Mouse (Mus musculus) telencephalon, adult 2 months (tissue): ENCODE measurements around the gene Fcho2.

Experiments
- DNase-seq: peaks from one replicate; pipeline ENCODE4 v3.0.0-alpha.2; 2011; ENCODE audit warnings: low read depth, low spot score

Gene Fcho2

DNA sequence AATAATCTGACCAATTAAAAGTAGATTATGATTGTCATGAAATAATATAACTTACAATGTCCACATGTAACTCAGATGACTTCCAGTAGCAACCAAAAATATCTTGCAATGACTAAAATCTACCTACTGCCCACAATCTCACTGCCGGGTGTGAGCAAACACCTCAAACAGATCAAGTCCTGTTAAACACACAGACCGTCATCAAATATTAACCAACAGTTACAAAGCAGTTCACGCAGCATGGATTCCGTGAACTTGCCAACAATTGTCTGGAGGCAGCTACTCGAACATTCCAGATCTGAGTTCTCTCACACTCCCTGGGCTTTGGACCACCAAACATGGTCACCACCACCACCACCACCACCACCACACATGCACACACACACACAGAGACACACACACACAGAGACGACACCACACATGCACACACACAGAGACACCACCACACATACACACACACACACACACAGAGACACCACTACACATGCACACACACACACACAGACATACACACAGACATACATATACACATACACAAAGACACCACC lies 99.7 kb downstream of the Fcho2 start:
- DNase-seq: no peak

DNA sequence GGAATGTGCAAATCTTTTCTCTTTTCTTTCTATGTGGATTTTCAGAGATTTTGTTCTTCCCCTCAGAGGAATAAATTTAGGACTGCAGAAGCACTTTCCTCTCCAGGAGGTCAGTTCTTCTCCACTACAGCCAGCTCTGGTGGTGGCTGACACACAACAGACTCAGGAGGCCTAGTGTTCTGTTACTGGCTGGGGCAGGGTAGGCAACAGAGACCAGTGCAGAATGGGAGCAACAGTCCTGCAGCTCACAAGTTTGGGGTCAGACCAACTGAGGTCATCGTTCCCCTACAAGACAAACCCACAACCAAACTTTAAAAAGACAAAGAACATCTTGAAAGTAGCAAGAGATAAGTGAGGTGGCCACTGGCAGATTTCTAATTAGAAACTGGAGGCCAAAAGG lies 104.6 kb downstream of the Fcho2 start:
- no peak for DNase-seq

DNA sequence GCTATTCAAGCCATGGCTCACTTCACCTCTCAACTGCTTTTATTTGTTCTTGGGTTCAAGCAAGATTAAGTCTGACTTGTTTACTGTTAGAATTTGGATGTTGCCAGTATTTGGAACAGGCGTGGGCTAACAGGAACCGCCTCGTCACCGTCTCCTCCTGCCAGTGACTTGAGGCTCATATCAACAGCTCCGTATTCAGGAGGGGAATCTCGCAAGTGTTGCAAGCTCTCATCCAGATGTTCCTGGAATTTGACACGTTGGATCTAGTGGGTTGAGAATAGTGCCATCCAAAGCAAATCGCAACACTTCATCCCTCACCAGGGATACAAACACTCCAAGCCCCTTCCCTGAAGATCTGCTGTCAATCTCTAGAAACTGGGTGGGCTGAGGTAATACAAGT lies 105.0 kb downstream of the Fcho2 start:
- no peak for DNase-seq

DNA sequence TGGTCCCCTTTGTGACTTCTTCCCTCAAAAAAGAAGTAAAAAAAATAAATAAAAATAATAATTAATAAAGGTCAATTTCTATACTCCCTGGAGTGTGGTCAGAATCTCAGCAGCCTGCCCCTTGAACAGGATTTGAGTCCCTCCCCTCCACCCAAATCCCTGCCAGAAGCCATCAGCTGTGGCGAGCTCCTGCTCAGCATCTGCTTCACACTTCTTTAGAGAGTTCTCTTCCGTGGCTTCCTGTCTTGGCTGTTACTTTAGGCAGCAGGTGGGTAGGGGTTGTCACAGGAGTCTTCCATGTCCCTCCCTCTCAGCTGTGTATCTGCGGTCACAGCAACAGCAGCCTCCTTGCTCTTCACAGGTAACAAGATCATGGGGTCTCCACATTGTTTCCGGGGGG lies 109.7 kb downstream of the Fcho2 start:
- no peak for DNase-seq

DNA sequence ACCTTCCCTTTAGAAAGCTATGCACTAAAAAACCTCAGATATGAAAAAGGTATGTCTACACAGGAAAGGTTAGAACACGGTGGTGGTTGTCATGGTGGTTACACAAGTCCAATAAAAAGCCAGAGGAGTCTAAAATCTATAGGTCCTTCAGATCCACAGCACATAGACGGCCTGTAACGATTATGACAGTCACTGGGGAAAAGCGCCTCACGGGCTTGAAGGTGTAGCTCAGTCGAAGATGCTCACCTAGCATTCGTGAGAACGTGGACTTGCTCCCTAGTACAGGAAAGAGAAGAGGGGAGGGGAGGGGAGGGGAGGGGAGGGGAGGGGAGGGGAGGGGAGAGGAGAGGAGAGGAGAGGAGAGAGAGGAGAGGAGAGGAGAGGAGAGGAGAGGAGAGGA lies 111.5 kb downstream of the Fcho2 start:
- no peak for DNase-seq

DNA sequence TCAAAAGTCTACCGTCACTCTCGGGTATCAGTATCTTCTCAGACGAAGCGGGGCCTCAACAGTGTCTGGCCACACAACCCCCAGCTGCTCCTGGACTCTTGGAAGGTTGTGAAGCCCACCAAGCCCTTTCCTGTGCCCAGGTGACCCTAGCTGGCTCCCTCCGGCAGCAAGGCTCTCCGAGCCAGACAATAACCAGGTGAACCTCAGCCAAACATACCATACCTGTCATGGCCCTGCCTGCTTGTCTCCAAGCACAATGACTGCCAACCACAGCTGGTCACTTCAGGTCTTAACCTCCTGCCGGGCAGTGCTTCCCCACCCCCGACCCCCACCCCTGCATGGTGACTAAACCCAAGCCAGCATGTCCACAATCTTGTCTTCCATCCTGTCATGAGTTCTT lies 112.9 kb downstream of the Fcho2 start:
- no peak for DNase-seq

DNA sequence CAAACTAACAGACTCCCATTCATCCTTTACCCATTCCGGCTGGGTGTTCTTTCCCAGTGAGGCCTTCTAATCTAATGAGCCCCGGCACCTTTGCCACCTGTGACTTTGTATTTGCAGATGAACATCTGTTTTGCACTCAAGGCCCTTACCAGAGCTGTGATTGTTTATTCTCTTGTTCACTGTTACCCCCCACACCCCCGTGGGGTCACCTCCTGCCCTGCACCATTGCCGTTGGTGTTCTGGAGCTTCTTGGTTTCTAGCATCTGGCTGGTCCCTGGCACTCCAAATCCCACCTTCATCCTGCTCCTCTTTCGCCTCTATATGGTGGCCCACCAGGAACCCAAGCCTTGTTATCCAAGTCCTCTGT lies 114.0 kb downstream of the Fcho2 start:
- no peak for DNase-seq

DNA sequence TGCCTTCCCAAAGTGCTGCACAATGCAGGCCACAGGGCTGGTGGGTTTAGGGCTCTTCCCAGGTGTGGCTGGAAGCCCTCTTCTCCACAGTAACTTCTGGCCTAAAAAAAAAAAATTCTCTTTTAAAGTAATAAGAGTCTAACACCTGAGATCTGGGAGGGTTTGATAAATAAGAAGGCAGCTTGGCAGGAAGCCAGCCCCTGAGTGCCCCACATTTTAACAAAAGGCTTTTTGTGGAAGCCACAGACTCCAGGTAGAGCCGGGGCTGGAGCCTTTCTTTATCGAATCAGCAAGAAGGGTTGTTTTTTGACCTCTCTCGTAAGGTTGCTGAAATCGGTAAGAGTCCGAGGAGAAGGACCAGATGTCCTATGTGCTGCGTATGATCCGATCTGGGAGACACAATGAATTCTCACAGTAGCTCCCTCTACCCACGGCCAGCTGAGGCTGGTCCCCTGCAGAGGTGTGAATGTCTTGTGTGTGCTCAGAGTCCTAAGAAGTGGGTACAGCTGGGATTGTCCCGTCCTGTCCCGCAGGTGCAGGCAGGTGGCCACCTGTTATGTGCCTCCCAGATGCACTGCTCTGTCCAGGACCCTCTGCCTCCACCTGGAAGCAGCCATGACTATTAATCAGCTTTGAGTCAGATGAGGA lies 114.5 kb downstream of the Fcho2 start:
- DNase-seq: no peak

DNA sequence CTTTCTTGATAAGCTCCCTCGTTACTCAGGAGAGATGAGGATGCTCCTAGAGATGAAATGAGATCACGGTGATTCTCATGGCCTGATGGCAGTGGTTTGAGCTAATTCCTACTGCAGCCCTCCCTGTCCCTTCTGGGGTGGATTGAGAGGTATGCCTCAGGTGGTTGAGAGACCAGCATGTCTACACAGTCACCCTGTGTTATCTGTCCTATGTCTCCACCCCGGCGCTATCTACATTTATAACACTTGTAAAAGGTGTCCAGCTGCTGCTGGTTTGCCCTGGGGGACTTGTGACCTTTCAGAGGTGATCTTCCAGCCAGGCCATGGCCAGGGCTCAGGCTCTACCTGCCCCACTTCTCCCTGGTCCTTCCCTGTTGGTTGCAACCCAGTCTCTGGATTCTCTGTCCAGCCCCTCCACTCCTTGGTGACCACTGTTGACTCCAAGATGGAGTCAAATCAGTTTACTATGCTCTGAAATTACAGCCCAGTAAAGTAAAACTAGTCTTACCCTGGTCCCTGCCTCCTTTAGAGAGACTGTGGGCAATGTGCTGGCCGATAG lies 115.2 kb downstream of the Fcho2 start:
- DNase-seq: no peak

DNA sequence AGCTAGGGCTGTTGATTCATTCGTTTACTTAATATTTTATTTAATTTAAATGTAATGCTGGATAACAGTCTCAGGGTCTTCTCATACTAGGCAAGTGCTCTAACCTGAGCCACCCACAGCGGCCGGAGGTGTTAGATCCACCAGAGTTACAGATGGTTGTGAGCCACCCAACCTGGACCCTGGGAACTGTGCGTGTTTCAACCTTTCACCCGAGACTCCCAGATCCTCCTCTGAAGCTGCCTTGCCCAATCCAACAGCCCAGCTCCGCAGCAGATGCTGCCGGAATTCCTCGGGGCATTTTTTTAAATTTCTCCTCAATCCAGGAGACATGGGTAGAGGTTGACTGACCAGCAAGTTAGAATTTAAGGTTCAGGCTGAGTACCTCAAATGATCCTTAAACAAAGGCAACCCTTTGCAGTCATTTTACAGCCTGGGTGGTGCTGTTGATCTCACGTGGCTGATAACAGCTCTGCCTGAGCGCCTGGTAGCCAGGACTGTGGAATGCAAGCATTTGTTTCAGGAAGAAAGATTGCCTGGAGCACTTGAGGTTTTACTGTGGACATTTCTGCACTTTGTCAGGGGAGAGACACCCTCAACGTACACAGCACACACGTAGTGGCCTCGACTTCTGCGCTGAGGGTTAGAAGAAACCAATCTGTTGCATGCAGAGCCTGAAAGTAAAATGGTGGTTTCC lies 116.1 kb downstream of the Fcho2 start:
- DNase-seq: no peak

DNA sequence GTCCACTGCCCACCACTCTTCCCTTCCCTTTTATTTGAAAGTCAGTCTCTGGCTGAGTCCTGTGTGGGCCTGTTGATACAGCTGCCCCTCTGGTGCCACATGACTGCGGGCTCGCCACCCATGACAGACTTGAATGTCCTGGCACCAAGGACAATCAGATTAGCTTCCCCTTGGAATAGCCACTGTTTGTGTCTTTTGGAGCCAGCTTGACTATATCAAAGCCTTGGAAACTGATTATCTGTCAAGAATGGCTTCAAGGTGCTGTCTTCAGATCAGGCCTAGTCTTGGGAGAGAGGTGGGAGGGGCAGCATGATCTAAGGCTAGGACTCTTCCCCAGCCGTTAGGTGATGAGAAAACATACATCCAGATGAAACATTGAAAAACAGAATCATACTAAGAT lies 118.5 kb downstream of the Fcho2 start:
- no peak for DNase-seq

DNA sequence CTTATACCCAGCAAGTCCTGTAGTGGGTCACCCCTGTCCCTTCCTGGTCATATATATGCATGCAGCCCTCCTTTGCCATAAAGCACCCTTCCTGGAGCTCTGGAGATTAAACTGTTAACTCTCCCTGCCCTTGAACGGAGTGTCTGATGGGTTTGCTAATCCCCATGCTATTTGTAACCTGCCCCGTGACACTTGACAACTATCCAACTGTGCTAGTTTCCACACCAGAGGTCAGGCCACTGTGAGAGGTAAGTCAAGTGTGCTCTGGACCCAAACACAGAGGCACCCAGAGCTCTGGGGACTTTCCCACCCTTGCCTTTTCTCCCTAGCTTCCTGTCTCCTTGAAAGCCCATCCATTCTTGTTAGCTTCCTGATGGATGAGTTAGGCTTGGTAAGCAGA lies 119.7 kb downstream of the Fcho2 start:
- no peak for DNase-seq

DNA sequence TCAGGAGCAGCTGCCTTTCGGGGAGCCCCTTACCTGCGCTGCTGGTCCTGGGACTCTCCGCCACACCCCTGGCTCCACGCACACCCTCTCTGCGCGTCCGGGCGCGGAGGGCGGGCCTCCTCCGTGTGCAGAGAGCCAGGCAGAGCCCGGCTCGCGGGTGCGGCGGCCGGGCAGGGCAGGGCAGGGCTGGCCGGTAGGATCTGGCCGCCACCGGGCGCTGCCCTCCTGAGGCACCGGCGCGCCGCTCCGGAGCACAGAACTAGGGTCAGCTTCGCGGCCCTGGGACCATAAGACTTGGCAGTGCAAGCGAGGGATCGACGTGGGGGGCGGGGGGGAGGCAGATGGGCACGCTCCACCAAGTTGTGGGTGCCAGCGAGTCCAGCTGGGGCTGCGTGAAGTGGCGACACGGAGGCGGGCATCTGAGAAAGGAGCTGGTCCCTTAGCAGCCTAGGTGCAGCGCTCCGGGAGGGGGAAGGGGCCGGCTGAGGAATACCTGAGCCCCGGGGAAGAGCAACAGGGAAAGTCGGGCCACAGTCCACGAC lies 120.4 kb downstream of the Fcho2 start, which contains the start of gene Tmem171:
TSS of gene Tmem171 (minus strand) at position 62 of the 542 bp plus-strand sequence.
- no peak for DNase-seq

DNA sequence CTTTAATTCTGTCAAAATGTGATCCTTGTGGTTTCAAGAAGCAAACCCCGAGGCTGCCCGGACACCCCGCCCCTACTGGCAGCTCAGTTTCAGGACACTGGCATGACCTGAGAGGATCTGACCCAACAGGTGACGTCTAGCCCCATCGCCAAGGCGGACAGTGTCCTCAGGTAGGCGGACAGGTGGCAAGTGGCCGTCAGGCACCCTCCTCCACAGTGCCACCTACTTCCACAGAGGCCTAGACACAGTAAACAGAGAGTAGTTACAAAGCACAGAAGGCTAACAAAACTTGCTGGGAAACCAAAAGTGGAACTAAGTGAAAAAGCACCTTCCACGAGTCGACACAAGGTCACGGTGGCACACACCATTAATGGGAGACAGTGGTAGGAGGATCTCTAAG lies 121.9 kb downstream of the Fcho2 start:
- no peak for DNase-seq

DNA sequence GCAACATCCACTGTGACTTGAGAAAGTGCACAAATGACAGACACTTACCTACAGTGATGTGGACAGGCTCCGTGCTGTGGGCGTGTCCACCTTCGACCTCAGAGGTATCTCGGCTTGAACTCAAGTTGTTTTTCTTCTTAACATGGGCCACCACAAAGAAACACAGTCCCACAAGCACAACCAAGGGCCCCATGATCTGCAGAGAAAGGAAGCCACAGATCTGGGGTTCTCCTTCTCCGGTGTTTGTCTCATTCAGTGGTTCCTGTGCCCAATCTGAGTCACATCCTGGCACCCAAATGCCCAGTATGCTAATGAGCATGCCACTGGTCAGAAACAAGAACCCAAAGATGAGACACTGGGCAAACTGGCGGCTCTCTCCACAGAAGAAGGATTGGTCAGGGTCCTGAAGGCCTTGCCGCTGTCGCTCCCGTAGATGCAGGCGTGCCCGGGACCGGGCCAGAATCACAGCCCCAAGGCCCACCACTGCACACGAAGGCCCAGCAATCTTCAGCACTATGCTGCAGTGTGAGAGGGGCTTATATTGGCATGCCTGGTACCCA lies 123.2 kb downstream of the Fcho2 start:
- DNase-seq: no peak

DNA sequence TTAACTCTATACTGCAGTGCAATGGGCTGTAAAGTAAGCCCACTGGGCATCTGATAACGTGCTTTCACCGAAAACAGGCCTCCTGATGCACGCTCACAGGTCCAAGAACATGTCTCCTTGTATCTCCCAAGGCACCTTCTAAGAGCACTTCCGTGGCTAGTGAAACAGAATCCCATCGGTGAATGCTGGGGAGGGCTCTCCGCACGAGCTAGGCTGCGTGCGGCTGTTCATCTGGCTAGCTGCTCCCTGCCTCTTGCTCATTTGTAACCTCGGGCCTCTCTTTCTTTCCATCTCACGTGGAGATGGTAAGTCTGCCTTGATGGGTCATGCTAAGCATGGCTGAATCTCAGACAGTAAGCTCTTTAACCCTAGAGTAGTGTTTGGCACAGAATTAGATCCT lies 124.4 kb downstream of the Fcho2 start:
- DNase-seq: no peak

DNA sequence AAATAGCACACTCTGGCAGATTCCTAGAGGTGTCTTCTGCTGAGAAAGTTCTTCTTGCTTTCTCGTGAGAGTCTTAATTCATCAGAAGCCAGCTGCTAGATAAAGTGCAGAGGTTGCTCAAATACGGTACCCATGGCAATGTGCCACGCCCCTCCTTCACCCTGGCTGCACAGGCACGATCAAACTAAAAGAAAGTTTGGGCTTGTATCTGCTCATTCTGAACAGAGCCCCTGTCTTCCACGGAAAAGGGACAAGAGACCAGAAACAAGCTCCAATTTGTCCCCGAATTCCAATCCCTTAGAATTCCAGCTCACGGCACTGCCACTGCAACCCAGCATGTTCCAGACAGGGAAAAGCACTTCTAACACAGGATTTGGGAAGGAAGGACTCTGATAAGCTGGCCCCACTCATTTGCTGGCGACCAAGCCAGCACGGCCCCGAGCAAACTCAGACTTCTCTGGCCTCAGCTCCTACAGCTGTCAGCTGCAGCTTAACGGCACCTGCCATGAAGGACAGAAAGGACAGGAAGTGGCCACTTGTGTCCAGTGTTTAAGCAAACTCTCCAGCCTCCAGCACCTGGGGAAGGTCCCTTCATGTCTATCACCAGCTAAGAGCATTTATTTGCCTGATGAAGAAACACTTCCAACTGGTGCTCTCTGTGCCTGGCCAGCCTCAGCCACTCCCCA lies 125.5 kb downstream of the Fcho2 start:
- no peak for DNase-seq

DNA sequence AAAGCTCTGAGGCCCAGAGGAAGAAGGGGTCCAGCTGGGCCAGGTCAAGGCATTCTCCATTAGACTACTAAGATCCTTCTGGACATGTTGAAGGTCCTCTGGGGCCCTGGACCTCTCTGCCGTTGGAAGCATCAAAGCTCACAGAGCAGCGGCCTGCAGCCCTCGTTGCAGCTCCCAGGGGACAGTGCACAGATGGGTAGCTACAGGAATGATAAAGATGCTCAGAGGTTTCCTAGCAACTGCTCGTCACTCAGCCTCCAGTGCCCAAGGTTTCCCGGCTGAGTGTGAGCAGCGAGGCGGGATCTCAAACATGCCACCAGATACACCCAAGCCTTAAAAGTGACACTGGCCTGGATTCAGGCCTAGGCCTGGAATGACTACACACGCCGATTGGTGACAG lies 127.3 kb downstream of the Fcho2 start:
- peak; percentile 32 for DNase-seq

DNA sequence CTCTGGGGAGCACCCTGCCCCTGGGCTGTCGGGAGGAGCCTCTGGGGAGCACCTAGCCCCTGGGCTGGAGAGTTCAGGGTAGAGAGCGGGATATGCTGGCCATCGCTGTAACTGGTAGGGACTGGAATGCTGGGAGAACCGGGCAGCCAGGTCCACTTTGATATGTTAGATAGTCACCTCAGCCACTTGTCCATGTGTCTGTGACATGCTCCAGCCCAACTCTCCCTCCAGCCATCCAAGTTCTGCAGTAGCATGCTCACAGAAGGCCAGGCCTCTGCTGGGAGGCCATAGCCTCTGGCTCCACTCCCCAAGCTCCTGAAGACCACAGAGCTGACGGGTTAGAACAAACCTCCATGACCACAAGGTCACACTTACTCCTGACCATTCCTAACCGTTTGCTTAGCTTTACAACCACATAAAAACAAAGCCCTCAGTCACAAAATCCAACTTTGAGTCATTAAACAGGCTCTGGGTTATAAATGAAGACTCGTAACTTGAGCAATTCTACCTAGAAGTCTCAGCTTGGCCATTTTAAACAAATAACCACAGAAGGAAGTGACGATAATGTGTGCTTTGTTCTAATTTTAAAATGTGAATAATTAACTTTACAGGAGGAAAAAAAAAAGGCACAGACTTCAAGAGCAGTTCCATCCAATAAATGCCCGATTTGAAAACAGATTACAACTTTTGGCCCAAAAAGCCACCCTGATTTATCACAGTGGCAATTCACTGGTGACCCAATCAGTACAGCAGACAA lies 130.9 kb downstream of the Fcho2 start:
- no peak for DNase-seq

DNA sequence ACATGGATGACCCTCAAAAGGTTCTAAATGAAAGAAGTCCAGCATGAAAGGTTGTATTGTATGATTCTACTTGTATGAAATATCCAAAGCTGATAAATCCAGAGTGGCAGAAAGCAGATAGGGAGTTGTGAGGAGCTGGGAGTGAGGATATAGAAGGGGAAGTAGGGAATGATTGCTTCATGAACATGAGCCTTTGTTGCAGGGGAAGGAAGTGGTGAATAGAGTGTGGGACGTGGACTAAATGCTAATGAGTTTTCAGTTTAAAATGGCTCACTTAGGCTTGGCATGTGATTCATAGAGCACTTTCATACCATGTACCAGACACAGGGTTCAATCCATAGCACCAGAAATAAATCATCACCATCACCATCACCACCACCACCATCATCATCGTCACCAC lies 131.8 kb downstream of the Fcho2 start:
- DNase-seq: no peak

DNA sequence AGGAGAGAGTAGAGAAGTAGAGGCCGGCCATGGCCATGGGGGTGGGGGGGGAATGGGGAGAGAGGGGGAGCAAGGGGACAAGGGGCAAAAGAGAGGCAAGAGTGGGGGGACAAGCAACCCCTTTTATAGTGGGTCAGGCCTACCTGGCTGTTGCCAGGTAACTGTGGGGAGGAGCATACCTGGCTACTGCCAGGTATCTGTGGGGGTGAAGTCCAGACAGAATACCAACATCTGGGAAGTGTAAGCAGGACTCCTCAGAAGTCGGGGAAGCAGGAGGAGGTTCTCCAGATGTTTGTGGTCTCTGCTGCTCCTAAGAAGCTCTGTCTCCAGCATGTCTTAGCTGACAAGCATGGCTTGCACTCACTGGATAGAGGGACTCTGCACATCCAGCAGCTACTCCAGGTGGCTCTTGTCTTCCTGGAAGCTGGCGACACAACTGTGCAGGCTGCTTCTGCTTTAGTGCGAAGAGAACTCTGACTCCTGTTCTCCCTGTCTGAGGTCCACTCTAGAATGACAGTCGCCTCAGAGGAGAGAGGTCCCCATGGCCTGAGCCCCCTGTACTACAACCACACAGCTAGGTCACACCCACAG lies 134.7 kb downstream of the Fcho2 start:
- no peak for DNase-seq
